ENCODE assay signal across 18 mouse cellular contexts in genomic region chr1:135817595-135817994, GRCm38 (mm10). TPM values are rescaled to one million over a fixed set of nuclear protein-coding genes. Genes with fewer than 3 reads are reported as not detected.
A peak's percentile ranks its signal among the peaks of the same experiment; 100 is the strongest.
DNase-seq lines count a peak whose midpoint lies in the region; ATAC-seq and TF ChIP-seq lines count a peak whose summit lies in the region.
"Had no signal": no experiment of that assay in that cellular context is flagged by ENCODE, and none has a peak within 500 bp of the region (broad histone marks: within the 10 kb centered on the region; RNA-seq: fewer than 3 reads in every experiment).

No protein-coding gene starts in this region.

- no peaks in the 10 kb centered on the region for H3K9me3 ChIP-seq in heart, embryonic 12.5 days (replicated peaks)
- H3K9me3 ChIP-seq in intestine, embryonic 15.5 days = no peaks in the 10 kb centered on the region
- H3K9me3 ChIP-seq: heart, embryonic 10.5 days; liver, embryonic 13.5 days had no signal

- H3K79me2 ChIP-seq in heart, adult 2 months (replicated peaks; ENCODE audit: control insufficient read depth, insufficient read depth, low read length) = no peaks in the 10 kb centered on the region

- 0 out of 2 replicates have a peak overlapping the region, but pooled peaks have one; percentile 99 for H3K4me2 ChIP-seq in heart, embryonic 12.5 days
- H3K4me2 ChIP-seq in intestine, embryonic 15.5 days (replicated peaks) = peak overlapping the region; percentile 89

- WGBS in heart, embryonic 12.5 days = 55% methylated on average over 4 of the region's 4 CpGs
- 38% methylated on average over 4 of the region's 4 CpGs for WGBS in heart, adult 2 months
- 45% methylated on average over 4 of the region's 4 CpGs for WGBS in intestine, embryonic 15.5 days

- TF ChIP-seq CTCF in heart, adult 2 months (IDR thresholded peaks at IDR 0.05) = no peak

- no peak overlapping the region for H3K27ac ChIP-seq in heart, embryonic 12.5 days (ENCODE audit: poor library complexity, severe bottlenecking)
- no peak overlapping the region for H3K27ac ChIP-seq in heart, adult 2 months
- 0 out of 2 replicates have a peak overlapping the region, but pooled peaks have one; percentile 63 for H3K27ac ChIP-seq in intestine, embryonic 15.5 days
- H3K27ac ChIP-seq: hindbrain, postnatal 0 days; liver, embryonic 13.5 days had no signal

- TF ChIP-seq POLR2A in heart, adult 2 months (IDR thresholded peaks at IDR 0.05; ENCODE audit: insufficient read depth, low read depth, low read length) = no peak

- no peak overlapping the region for H3K4me3 ChIP-seq in heart, embryonic 12.5 days
- H3K4me3 ChIP-seq in heart, adult 2 months = no peak overlapping the region
- H3K4me3 ChIP-seq in intestine, embryonic 15.5 days (replicated peaks) = no peak overlapping the region

- no peak for DNase-seq in heart, adult 2 months
- peak; percentile 50 for DNase-seq in thymus, postnatal 0 days (ENCODE audit: low spot score)
- no peak for DNase-seq in thymus, adult 18-20 months
- no peak for DNase-seq in embryo, embryonic 10 days (ENCODE audit: low spot score)
- DNase-seq: adrenal gland, adult 2 months; cerebellum, adult 11 months; cerebellum, postnatal 25 days; gastrocnemius, postnatal 36 days; kidney, postnatal 14 days; liver, embryonic 13.5 days; right cerebral cortex, adult 18-20 months had no signal

- TF ChIP-seq EP300 in heart, adult 2 months (IDR thresholded peaks at IDR 0.05; ENCODE audit: insufficient read depth, low read depth, low read length) = no peak

- peaks cover 45% of the 10 kb centered on the region for H3K4me1 ChIP-seq in heart, embryonic 12.5 days (replicated peaks)
- no peaks in the 10 kb centered on the region; the same call in 1 of the 2 replicates for H3K4me1 ChIP-seq in heart, adult 2 months (ENCODE audit: control insufficient read depth, insufficient read depth, low read length)
- H3K4me1 ChIP-seq in intestine, embryonic 15.5 days (replicated peaks) = peaks cover 14% of the 10 kb centered on the region

- H3K36me3 ChIP-seq in heart, embryonic 12.5 days = no peaks in the 10 kb centered on the region
- no peaks in the 10 kb centered on the region for H3K36me3 ChIP-seq in heart, adult 2 months (ENCODE audit: control insufficient read depth, insufficient read depth, low read length)
- no peaks in the 10 kb centered on the region for H3K36me3 ChIP-seq in intestine, embryonic 15.5 days
- H3K36me3 ChIP-seq: heart, embryonic 10.5 days; liver, embryonic 13.5 days had no signal

- ATAC-seq in heart, embryonic 12.5 days (ENCODE audit: insufficient number of reproducible peaks, low FRiP score) = no peak
- ATAC-seq in intestine, embryonic 15.5 days = no peak
- no peak for ATAC-seq in megakaryocyte progenitor cell, adult 5-6 weeks (replicated peaks; ENCODE audit: poor library complexity)
- ATAC-seq in megakaryocyte, adult 5-6 weeks (ENCODE audit: poor library complexity, severe bottlenecking) = no peak

- H3K27me3 ChIP-seq in heart, embryonic 12.5 days (replicated peaks) = peaks cover 48% of the 10 kb centered on the region
- peaks cover 11% of the 10 kb centered on the region for H3K27me3 ChIP-seq in heart, adult 2 months (ENCODE audit: control insufficient read depth, insufficient read depth, low read length)
- peaks cover 10% of the 10 kb centered on the region for H3K27me3 ChIP-seq in intestine, embryonic 15.5 days (replicated peaks)

- intact Hi-C loops in heart, adult 2 months (cut with DNase I) = no loop called here

- H3K9ac ChIP-seq in heart, embryonic 12.5 days = no peak overlapping the region
- H3K9ac ChIP-seq in heart, adult 2 months (ENCODE audit: low read depth, low read length) = no peak overlapping the region
- 0 out of 2 replicates have a peak overlapping the region, but pooled peaks have one; percentile 48 for H3K9ac ChIP-seq in intestine, embryonic 15.5 days

RNA-seq across cellular contexts. Expression of gene Lad1, which starts 0.8 kb away (rescaled TPM):
- 3.0 and 3.3 TPM in 2 replicates for polyA plus RNA-seq in heart, embryonic 12.5 days (2016; fragmentation: Nextera tagmentation; extraction: Ambion mirVana)
- 1 to 10 TPM; 7.2 to 7.3 TPM for total RNA-seq in heart, adult 2 months (2021)
- polyA plus RNA-seq in heart, adult 2 months (2012; rRNA removed) = 13.2 and 16.2 TPM in 2 replicates
- polyA plus RNA-seq in thymus, postnatal 0 days (2015; fragmentation: Nextera tagmentation; extraction: Ambion mirVana) = 12.1 and 12.5 TPM in 2 replicates
- polyA plus RNA-seq in intestine, embryonic 15.5 days (2015; fragmentation: Nextera tagmentation; extraction: Ambion mirVana) = 179 and 196 TPM in 2 replicates
- not detected in 2 replicates for total RNA-seq in megakaryocyte progenitor cell, adult 5-6 weeks (2015)
- not detected in 2 replicates for total RNA-seq in megakaryocyte progenitor cell, adult 5-6 weeks (2017)
- not detected in 2 replicates for total RNA-seq in megakaryocyte, adult 5-6 weeks (2015)
- not detected in 2 replicates for total RNA-seq in megakaryocyte, adult 5-6 weeks (2017)
- total RNA-seq: gastrocnemius, postnatal 36 days had no signal

RNA-seq across cellular contexts. Expression of gene Tnnt2, which starts 18.6 kb away (rescaled TPM):
- polyA plus RNA-seq in heart, embryonic 12.5 days (2016; fragmentation: Nextera tagmentation; extraction: Ambion mirVana) = 5,319 and 5,490 TPM in 2 replicates
- total RNA-seq in heart, adult 2 months (2021) = 1,000 to 10,000 TPM; 8,290 to 9,301 TPM
- polyA plus RNA-seq in heart, adult 2 months (2012; rRNA removed) = 3,392 and 4,661 TPM in 2 replicates
- 3.2 and 3.6 TPM in 2 replicates for polyA plus RNA-seq in thymus, postnatal 0 days (2015; fragmentation: Nextera tagmentation; extraction: Ambion mirVana)
- 16.4 and 17.4 TPM in 2 replicates for polyA plus RNA-seq in intestine, embryonic 15.5 days (2015; fragmentation: Nextera tagmentation; extraction: Ambion mirVana)
- total RNA-seq in megakaryocyte progenitor cell, adult 5-6 weeks (2015) = not detected in 2 replicates
- not detected in 2 replicates for total RNA-seq in megakaryocyte progenitor cell, adult 5-6 weeks (2017)
- total RNA-seq in megakaryocyte, adult 5-6 weeks (2015) = not detected in 2 replicates
- total RNA-seq in megakaryocyte, adult 5-6 weeks (2017) = not detected in 2 replicates

RNA-seq across cellular contexts. Expression of gene Tnni1, which starts 38.4 kb away (rescaled TPM):
- polyA plus RNA-seq in heart, embryonic 12.5 days (2016; fragmentation: Nextera tagmentation; extraction: Ambion mirVana) = 3,113 and 3,172 TPM in 2 replicates
- 1 to 10 TPM in 1 of 2 experiments, under 1 TPM in 1; 0.84 to 1.1 TPM for total RNA-seq in heart, adult 2 months (2021)
- polyA plus RNA-seq in heart, adult 2 months (2012; rRNA removed) = 1.3 and 2.5 TPM in 2 replicates
- 7.5 and 7.9 TPM in 2 replicates for polyA plus RNA-seq in thymus, postnatal 0 days (2015; fragmentation: Nextera tagmentation; extraction: Ambion mirVana)
- polyA plus RNA-seq in intestine, embryonic 15.5 days (2015; fragmentation: Nextera tagmentation; extraction: Ambion mirVana) = 5.4 and 8.3 TPM in 2 replicates
- total RNA-seq in megakaryocyte progenitor cell, adult 5-6 weeks (2015) = not detected in 2 replicates
- not detected in 2 replicates for total RNA-seq in megakaryocyte progenitor cell, adult 5-6 weeks (2017)
- total RNA-seq in megakaryocyte, adult 5-6 weeks (2015) = 0.36 and 0.45 TPM in 2 replicates
- total RNA-seq in megakaryocyte, adult 5-6 weeks (2017) = not detected in 2 replicates
- total RNA-seq: adrenal gland, adult 2 months; midbrain, postnatal 0 days had no signal

RNA-seq across cellular contexts. Expression of gene Phlda3, which starts 51.7 kb away (rescaled TPM):
- polyA plus RNA-seq in heart, embryonic 12.5 days (2016; fragmentation: Nextera tagmentation; extraction: Ambion mirVana) = 73.0 and 74.1 TPM in 2 replicates
- total RNA-seq in heart, adult 2 months (2021) = 10 to 100 TPM in 1 of 2 experiments, 1 to 10 TPM in 1; 8.4 to 11.5 TPM
- 23.3 and 36.8 TPM in 2 replicates for polyA plus RNA-seq in heart, adult 2 months (2012; rRNA removed)
- polyA plus RNA-seq in thymus, postnatal 0 days (2015; fragmentation: Nextera tagmentation; extraction: Ambion mirVana) = 46.0 and 46.5 TPM in 2 replicates
- polyA plus RNA-seq in intestine, embryonic 15.5 days (2015; fragmentation: Nextera tagmentation; extraction: Ambion mirVana) = 44.5 and 44.6 TPM in 2 replicates
- 0.61 and 1.1 TPM in 2 replicates for total RNA-seq in megakaryocyte progenitor cell, adult 5-6 weeks (2015)
- not detected in 2 replicates for total RNA-seq in megakaryocyte progenitor cell, adult 5-6 weeks (2017)
- 0.75 TPM in 1 of 2 replicates, not detected in the other for total RNA-seq in megakaryocyte, adult 5-6 weeks (2015)
- total RNA-seq in megakaryocyte, adult 5-6 weeks (2017) = 0.22 and 1.2 TPM in 2 replicates

Comparison
In these comparisons a context has a peak if more than half of its experiments do, and no peak if none do; other contexts are left out.
1. RNA of gene Tnni1, which starts 38.4 kb away (polyA plus RNA-seq): 3,113 to 3,172 TPM in heart, embryonic 12.5 days; 5.4 to 8.3 TPM in intestine, embryonic 15.5 days, 7.5 to 7.9 TPM in thymus, postnatal 0 days and 1.3 to 2.5 TPM in heart, adult 2 months; every median in the first group is over 100 times any median in the second.
2. RNA of gene Lad1, which starts 0.8 kb away (polyA plus RNA-seq): 179 to 196 TPM in intestine, embryonic 15.5 days; 13.2 to 16.2 TPM in heart, adult 2 months, 12.1 to 12.5 TPM in thymus, postnatal 0 days and 3.0 to 3.3 TPM in heart, embryonic 12.5 days; every median in the first group is over 10 times any median in the second.
3. RNA of gene Tnnt2, which starts 18.6 kb away (polyA plus RNA-seq): 5,319 to 5,490 TPM in heart, embryonic 12.5 days and 3,392 to 4,661 TPM in heart, adult 2 months; 16.4 to 17.4 TPM in intestine, embryonic 15.5 days and 3.2 to 3.6 TPM in thymus, postnatal 0 days; every median in the first group is over 100 times any median in the second.